Mouse (Mus musculus) layer of hippocampus, postnatal 25 days (tissue): Measurements from ENCODE around the gene Tmod4. TPM values are rescaled to one million over a fixed set of nuclear protein-coding genes. Genes with fewer than 3 reads are reported as not detected.

Experiments used
- DNase-seq, 2 experiments: peaks; one replicate each; pipeline ENCODE4 v3.0.0; 2022; ENCODE audit warnings: mixed read lengths in 2 of 2, low spot score in 1 of 2; ENCODE audit errors: extremely low spot score in 1 of 2
- total RNA-seq, 2 experiments: library from RNA; stranded (reverse); gene quantifications; 2 replicates each; pipeline ENCODE4 v1.2.3; 2021

The Tmod4 gene
- total RNA-seq, 2 experiments from 2014 or later, result 0.76 to 0.94 TPM

DNA sequence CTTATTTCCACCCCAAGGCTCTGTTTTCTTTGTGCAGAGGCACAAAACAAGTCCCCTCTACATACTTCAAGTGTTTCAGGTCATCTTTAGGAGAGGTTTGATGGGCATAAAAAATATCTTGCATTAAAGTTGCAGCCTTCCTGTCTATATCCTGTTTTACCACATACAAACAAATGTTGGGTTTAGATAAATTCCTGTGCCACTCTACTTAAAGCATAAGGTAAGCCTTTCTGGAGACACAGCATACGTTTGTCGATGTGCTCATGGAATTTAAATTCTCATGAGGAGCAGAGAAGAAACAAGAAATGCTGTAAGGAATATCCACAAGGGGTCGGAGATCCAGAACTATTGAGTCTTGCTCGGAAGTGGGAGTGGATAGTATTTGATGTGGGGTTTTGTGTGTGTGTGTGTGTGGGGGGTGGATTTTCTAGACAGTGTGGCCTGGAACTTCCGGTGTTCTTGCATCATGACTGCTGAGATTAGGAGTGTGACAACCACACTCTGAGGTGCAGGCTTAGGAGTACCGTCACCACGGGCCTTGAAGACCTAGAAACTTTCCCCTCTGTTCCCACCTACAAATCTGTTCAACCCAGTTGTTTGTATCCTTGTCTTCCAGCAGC is 11.3 kb downstream of the Tmod4 start:
- DNase-seq, result no peak

GRCm38 (mm10) chr3:95136336-95136735 is 12.1 kb downstream of the Tmod4 start:
- DNase-seq, result no peak

GRCm38 (mm10) chr3:95139586-95140288 is 15.5 kb downstream of the Tmod4 start:
- DNase-seq, result no peak

DNA sequence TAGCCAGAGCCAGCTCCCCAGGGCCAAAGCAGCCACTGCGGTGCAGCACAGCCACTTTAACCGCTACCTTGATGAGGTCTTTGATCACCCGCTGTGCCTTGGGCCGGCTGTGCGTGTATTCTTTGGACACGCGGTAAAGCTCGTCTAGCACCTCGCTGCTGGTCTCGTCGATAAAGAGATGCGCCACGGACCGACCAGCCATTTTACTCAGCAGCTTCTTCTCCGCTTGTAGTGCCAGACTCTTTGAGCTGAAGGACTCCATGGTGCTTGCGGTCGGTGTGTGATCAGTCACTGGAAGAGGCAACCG is 16.0 kb downstream of the Tmod4 start:
- no peak for DNase-seq

DNA sequence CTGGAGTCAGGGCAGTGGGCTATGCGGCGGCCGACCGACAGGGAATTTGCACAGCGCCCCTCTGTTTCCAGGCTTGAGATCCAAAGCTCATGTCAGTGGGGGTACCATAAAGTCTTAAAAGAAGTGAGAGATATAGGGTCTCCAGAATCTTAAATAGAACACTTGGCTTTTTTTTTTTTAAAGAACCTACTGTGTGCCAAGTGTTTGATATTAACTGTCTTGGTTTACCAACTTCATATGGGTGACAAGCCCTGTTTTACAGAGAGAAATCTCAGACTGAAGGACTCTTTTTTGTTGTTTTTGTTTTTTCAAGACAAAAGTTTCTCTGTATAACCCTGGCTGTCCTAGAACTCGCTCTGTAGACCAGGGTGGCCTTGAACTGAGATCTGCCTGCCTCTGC is 16.5 kb downstream of the Tmod4 start:
- DNase-seq, result no peak

- DNase-seq, result no peak
Observed at GRCm38 (mm10) chr3:95141474-95141873, 17.2 kb downstream of the Tmod4 start.

- no peak for DNase-seq
Observed at GRCm38 (mm10) chr3:95141952-95142616, 17.8 kb downstream of the Tmod4 start, which contains the start of gene Tnfaip8l2. Tnfaip8l2 (minus strand) TSS chr3:95142360.

DNA sequence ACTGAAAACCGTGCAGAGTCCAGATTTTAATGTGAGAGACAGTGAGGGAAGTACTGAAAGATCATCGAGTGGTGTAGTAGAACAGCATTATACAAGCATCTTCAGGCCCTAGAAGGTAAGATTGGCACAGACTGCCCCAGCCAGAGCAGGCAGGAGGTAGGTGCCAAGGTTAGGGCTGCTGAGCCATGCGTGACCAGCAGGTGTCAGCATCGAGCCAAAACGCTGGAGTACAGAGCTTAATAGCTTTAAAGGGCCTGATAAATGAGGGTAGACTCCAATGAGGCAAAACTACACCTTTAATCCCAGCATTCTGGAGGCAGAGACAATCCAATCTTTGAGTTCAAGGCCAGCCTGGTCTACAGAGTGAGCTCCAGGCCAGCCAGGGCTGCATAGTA is 18.3 kb downstream of the Tmod4 start:
- peak; percentile 75 to 95 for DNase-seq

DNA sequence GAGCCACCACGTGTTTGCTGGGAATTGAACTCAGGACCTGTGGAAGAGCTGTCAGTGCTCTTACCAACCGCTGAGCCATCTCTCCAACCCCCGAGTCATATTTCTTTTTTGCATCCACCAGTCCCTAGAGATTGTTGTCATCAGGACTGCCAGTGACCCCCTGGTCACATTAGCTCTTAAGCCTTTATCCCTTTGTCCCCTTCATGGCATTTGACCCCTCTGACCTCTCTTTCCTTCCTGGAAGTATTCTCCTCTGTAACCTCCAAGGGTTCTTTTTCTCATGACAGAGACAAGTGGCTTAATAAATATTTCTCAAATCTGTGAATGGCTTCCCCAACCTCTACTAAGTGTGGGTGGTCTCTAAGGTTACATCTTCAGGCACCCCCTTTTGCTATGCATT is 23.6 kb downstream of the Tmod4 start:
- no peak for DNase-seq

GRCm38 (mm10) chr3:95153874-95154273 is 29.6 kb downstream of the Tmod4 start:
- DNase-seq, result peak in 1 of 2 experiments; percentile 59

GRCm38 (mm10) chr3:95159511-95159986 is 35.3 kb downstream of the Tmod4 start:
- no peak for DNase-seq

- peak; percentile 75 for DNase-seq
Observed at GRCm38 (mm10) chr3:95159987-95160963, 36.0 kb downstream of the Tmod4 start, which contains the start of gene Sema6c. Sema6c (plus strand) TSS chr3:95160457.

DNA sequence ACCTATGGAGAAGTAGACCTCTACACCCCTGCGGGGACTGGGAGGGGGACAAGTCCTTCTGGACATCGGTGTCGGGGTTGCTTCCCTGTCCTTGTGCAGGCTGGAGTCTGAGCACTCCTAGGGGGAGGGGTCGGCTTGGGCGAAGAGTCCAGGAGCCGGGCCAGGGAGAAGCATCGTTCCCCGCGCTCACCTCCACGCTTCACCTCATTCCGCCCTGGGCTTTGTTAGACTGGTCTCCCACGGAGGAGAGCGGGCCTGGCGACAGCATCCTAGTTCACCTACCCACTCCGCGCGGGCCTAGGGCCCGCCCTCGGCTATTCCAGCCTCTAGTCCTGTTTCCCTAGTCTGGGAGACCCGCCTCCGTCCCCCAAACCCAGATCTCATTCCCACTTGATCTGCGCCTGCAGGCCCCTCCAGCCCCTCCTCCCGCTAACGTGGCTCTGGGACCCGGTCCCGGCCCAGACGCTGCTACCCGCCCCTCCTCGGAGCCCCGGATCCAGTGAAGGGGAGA is 36.8 kb downstream of the Tmod4 start:
- DNase-seq, result no peak

GRCm38 (mm10) chr3:95161618-95162344 is 37.5 kb downstream of the Tmod4 start:
- DNase-seq, result no peak

DNA sequence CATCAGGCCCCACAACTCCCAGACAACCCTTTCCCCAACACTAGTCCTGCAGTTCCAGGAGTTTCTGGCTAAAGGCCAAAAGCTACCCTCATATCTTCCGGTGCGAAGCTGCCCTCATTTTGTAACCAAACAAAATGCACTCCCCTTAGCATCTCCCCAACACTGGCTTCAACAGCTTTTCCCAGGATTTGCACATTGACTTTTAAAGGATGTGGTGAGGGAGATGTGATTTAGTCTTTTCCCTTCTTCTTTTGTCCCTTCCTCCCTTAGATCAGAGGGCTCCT is 38.0 kb downstream of the Tmod4 start:
- no peak for DNase-seq

DNA sequence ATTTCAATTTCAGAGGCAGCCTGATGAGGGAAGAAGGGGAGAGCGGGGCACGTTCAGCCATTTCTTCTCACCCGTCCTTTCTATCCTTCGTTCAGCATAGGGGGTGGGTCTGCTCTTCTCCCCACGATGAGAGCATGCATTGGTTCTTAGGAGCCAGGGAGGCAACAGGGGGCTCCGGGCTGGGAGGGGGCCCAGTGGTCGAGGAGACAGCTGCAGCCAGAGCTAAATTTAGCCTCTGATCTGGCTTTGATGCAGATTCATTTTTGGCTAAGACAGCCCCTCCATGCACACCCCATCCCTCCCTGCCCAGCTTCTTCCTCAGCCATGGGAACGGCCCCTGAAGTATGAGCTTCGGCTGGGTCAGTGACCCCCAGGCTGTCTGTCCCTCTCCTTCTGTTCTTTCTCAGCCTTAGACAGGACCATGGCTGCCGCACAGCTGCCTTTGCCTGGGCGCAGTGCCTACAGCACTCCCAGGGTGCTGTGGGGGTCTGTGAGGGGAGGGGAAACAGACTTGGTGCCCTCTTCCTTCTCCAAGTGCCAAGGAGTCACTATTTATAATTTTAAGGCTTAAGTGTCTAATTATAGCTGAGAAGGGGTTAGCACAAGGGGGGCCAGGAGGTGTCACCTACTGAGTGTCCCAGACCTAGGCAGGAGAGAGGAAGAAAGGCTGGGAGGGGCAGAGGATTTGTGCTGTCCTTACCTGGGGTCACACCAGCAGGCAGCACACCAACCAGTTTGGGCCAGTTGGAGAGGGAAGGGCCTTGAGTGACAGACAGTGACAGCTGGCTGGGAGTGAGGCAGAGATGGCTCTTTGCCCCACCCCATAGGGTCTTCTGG is 39.4 kb downstream of the Tmod4 start:
- no peak for DNase-seq

DNA sequence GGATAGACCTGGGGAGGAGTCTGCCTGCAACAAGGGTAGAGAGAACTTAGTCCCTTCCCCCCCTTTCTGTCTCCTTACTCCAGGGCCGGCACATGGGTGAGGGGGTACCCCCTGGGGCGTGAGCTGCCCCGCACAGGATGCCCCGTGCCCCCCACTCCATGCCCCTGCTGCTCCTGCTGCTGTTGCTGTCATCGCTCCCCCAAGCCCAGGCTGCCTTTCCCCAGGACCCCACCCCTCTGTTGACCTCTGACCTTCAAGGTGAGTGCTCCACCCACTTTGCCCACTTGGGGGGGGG is 39.9 kb downstream of the Tmod4 start:
- DNase-seq, result no peak

GRCm38 (mm10) chr3:95164840-95165239 is 40.6 kb downstream of the Tmod4 start:
- no peak for DNase-seq

- no peak for DNase-seq
Observed at GRCm38 (mm10) chr3:95169996-95170395, 45.7 kb downstream of the Tmod4 start.
